Mouse (Mus musculus) spleen, adult 2 months (tissue): ENCODE measurements at regions not wholly inside any gene's neighbourhood (a gene's known extent, or its start where the extent isn't known, plus 50 kb on each side); places are given as distances from the start of the nearest gene placed in this dataset.

Experiments used
- DNase-seq, 2 experiments: peaks; one replicate each; pipeline versions ENCODE4 v3.0.0 to v3.0.0-alpha.2; 2012 to 2021; ENCODE audit warnings: low spot score in 2 of 2, low read depth in 1 of 2
- H3K27ac ChIP-seq: fragments of 200-500 bp; 2 replicates; pipeline ENCODE4 v1.5.1; 2012; ENCODE audit warnings: low read length, inconsistent platforms; ENCODE audit not compliant: insufficient read depth
- H3K27me3 ChIP-seq: fragments of 200-500 bp; 2 replicates; pipeline ENCODE4 v1.6.1; 2012; ENCODE audit warnings: mild to moderate bottlenecking, moderate library complexity, low read length, inconsistent platforms; ENCODE audit not compliant: control insufficient read depth, insufficient read depth
- H3K36me3 ChIP-seq: fragments of 200-500 bp; 2 replicates; pipeline ENCODE4 v1.6.1; 2012; ENCODE audit warnings: mild to moderate bottlenecking, low read length, inconsistent platforms; ENCODE audit not compliant: control insufficient read depth, insufficient read depth
- H3K4me1 ChIP-seq: fragments of 200-500 bp; 2 replicates; pipeline ENCODE4 v1.6.1; 2011; ENCODE audit warnings: inconsistent platforms; ENCODE audit not compliant: control insufficient read depth, insufficient read depth, insufficient read length
- H3K4me3 ChIP-seq: fragments of 200-500 bp; 2 replicates; pipeline ENCODE4 v1.5.1; 2011; ENCODE audit warnings: mild to moderate bottlenecking, inconsistent platforms; ENCODE audit not compliant: insufficient read depth, insufficient read length; ENCODE audit errors: extremely low read depth
- CTCF ChIP-seq: fragments of 200-500 bp; IDR thresholded peaks from 2 replicates; pipeline ENCODE4 v1.5.1; 2011; ENCODE audit warnings: mild to moderate bottlenecking, inconsistent platforms; ENCODE audit not compliant: insufficient read depth, insufficient read length, insufficient replicate concordance; ENCODE audit errors: extremely low read depth
- POLR2A ChIP-seq: fragments of 200-500 bp; IDR thresholded peaks from 2 replicates; pipeline ENCODE4 v1.6.1; 2011; ENCODE audit warnings: low read depth, low read length, inconsistent platforms
- WGBS: fragments of 180-500 bp; shearing (Covaris S2); methylation state at CpG from one replicate; pipeline ENCODE4 v1.1.7; 2018; 5-methylcytosine and 5-hydroxymethylcytosine counted together

GRCm38 (mm10) chr13:44535441-44535840 lies 193.8 kb upstream of the Jarid2 start:
- Histone ChIP-seq H3K4me1 (peaks cover 35% of the 10 kb centered on the region), H3K4me3 (peak overlapping the region; percentile 32; the same call in 1 of the 2 replicates), H3K27me3 (no peaks in the 10 kb centered on the region), H3K36me3 (no peaks in the 10 kb centered on the region), H3K27ac (peak overlapping the region; percentile 17; the same call in 1 of the 2 replicates)
- no peak for TF ChIP-seq POLR2A
- no peak for TF ChIP-seq CTCF
- DNase-seq = peak; percentile 47 to 54
- 9% methylated on average over 18 of the region's 18 CpGs for WGBS

DNA sequence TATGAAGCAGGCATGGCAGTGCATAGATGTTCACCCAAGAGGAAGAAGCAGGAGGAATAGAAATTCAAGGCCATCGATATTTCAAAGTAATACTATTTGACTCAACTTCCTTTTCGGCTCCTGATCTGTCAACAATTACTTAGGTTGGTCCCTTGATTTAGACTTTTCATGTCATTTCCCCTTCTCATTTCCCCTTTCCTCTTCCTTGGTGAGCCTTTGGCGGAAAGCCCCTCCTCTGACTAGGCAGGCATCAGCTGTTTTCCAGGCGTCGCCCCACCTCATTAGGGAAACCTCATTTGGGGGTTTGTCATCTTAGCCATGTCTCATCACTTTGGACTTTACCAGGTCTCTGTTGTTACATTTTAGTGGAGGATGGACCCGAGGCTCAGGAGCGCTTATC lies 191.0 kb upstream of the Jarid2 start:
- H3K4me3 ChIP-seq = no peak overlapping the region
- DNase-seq = peak; percentile 25 to 37
- H3K27me3 ChIP-seq = no peaks in the 10 kb centered on the region
- H3K27ac ChIP-seq = peak overlapping the region; percentile 60
- WGBS = 52% methylated on average over 7 of the region's 7 CpGs
- TF ChIP-seq CTCF = no peak
- TF ChIP-seq POLR2A = no peak
- H3K36me3 ChIP-seq = no peaks in the 10 kb centered on the region
- peaks cover 41% of the 10 kb centered on the region for H3K4me1 ChIP-seq

- H3K27me3 ChIP-seq = no peaks in the 10 kb centered on the region
- H3K4me1 ChIP-seq = peaks cover 39% of the 10 kb centered on the region
- DNase-seq = peak; percentile 31 to 38
- no peak overlapping the region for H3K4me3 ChIP-seq
- no peak for TF ChIP-seq CTCF
- no peak for TF ChIP-seq POLR2A
- H3K27ac ChIP-seq = peak overlapping the region; percentile 32; the same call in 1 of the 2 replicates
- 34% methylated on average over 4 of the region's 4 CpGs for WGBS
- no peaks in the 10 kb centered on the region for H3K36me3 ChIP-seq
These were observed 188.9 kb upstream of the Jarid2 start for GRCm38 (mm10) chr13:44540401-44540800.

DNA sequence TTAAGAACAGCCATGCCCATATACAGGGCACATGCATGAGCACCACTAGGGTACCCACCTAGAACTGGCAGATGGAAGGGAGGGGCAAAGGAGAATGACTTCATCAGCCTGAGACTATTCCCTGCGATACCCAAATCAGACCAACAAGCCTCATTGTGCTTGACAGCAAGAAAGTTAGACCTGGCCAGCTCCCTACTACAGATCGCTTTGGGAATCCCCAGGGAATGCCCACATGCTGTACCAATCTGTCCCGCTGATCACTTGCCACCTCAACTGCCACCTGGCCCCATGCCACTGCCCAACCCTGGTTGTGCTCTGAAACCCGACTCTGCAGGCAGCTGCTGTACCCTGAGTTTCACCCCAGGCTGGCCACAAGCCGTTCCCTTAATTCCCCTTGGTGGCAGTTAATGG lies 188.0 kb upstream of the Jarid2 start:
- Histone ChIP-seq H3K4me1 (peaks cover 35% of the 10 kb centered on the region), H3K36me3 (no peaks in the 10 kb centered on the region), H3K27me3 (no peaks in the 10 kb centered on the region), H3K27ac (no peak overlapping the region), H3K4me3 (no peak overlapping the region)
- TF ChIP-seq POLR2A (no peak), CTCF (no peak)
- WGBS = 22% methylated on average over 5 of the region's 5 CpGs
- peak in 1 of 2 experiments; percentile 16 for DNase-seq

DNA sequence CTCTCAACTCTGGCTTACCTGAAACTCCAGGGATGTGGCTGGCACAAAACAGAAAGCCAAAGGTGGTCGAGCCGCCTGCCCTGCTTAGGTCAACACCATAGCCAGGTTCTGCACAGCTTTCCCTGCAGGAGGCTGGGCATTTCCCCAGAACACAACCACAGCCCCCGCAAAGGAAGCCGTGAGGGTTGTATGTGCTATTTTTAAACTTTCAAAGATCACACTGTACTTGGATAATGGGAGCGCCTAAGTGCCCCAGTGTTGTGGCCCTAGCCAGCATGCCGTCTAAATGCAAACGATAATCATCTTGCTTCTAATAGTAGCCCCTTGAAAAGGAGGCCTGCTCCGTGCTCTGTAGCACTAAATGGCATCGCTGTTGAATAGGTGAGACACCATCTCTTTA lies 184.5 kb upstream of the Jarid2 start:
- TF ChIP-seq POLR2A = no peak
- TF ChIP-seq CTCF = no peak
- no peaks in the 10 kb centered on the region for H3K36me3 ChIP-seq

DNA sequence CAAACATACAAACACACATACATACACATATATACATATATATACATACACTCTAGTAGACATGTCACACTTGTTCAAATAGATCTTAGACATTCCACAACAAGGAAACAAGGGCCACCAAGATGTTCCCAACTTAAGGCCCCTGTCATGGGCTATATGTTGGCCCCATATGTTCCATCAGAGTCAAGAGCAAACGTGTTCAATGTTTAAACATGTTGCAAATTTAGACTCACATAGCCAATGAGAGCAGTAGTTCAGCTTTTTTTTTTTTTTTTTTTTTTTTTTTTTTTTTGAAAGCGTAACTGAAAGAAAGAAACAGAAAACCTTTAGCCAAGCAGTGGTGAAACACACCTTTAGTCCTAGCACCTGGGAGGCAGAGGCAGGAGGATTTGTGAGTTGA lies 183.0 kb upstream of the Jarid2 start:
- DNase-seq = no peak

More for the DNA sequence above, 184.5 kb upstream of the Jarid2 start:
- Histone ChIP-seq H3K27me3 (no peaks in the 10 kb centered on the region), H3K4me3 (no peak overlapping the region), H3K4me1 (peaks cover 15% of the 10 kb centered on the region), H3K27ac (no peak overlapping the region)
- no peak for DNase-seq
- WGBS = 23% methylated on average over 9 of the region's 9 CpGs

GRCm38 (mm10) chr13:44548880-44549279 lies 180.4 kb upstream of the Jarid2 start:
- WGBS = 93% methylated on average over 3 of the region's 3 CpGs
- Histone ChIP-seq H3K4me1 (peaks cover 4% of the 10 kb centered on the region; the same call in 1 of the 2 replicates), H3K36me3 (no peaks in the 10 kb centered on the region), H3K4me3 (no peak overlapping the region), H3K27me3 (no peaks in the 10 kb centered on the region), H3K27ac (no peak overlapping the region)
- DNase-seq = no peak
- TF ChIP-seq POLR2A (no peak), CTCF (no peak)

More for the DNA sequence above, 183.0 kb upstream of the Jarid2 start:
- TF ChIP-seq POLR2A (no peak), CTCF (no peak)
- no peaks in the 10 kb centered on the region for H3K27me3 ChIP-seq
- no peaks in the 10 kb centered on the region for H3K36me3 ChIP-seq
- H3K4me3 ChIP-seq = no peak overlapping the region
- H3K4me1 ChIP-seq = peaks cover 8% of the 10 kb centered on the region
- 81% methylated on average over 2 of the region's 2 CpGs for WGBS
- H3K27ac ChIP-seq = no peak overlapping the region
